8 mouse cellular contexts compared by ENCODE assay signal in the genomic region with DNA sequence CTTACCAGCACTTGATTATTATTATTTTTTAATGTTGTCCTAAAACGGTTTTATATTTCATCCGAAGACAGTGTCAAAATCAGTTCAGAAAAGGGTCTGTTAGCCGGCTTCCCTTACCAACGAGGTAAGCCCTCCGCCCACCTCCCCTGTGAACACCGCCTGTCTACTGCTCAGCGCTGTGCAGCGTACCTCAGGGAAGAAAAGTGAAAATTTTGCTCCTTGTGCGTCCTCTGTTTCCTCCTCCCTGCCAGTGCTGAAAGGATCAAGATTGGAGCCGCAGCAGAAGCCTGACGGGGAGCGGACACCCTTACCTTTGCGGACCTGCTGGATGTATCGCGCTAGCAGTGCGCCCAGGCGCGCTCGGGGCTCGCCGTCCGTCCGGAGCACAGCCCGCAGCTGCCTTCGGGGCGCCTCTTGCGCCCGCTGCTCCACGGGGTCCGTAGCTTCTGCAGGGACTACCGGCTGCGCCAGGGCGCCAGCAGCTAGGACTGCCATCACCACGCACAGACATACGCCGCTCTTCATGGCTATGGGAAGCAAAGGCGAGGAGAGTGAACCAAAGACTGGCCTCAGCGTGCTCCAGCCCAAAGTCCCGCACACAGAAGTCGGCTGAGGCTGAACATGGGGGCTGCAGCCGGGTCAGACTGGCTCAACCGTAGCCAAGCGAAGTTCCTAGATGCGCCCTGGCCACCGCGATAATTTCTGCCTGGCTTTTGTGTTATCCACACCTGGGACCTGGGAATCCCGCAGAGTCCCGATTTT. TPM values are rescaled to one million over a fixed set of nuclear protein-coding genes. Genes with fewer than 3 reads are reported as not detected.
DNase-seq lines count a peak whose midpoint lies in the region; ATAC-seq and TF ChIP-seq lines count a peak whose summit lies in the region.

No protein-coding gene starts in this region.

- peak overlapping the region; percentile 51 for H3K4me2 ChIP-seq in kidney, embryonic 16.5 days (replicated peaks; ENCODE audit: low read depth, low read length)
- H3K4me2 ChIP-seq in hindbrain, embryonic 13.5 days: peak overlapping the region; percentile 64

- ATAC-seq in kidney, embryonic 16.5 days (ENCODE audit: low FRiP score, low TSS enrichment): peak; percentile 53; the same call in 1 of the 2 replicates
- no peak for ATAC-seq in hindbrain, embryonic 13.5 days (ENCODE audit: low FRiP score)
- ATAC-seq in monocyte, adult 5-6 weeks (replicated peaks; ENCODE audit: insufficient number of reproducible peaks, low FRiP score, low TSS enrichment, poor library complexity, severe bottlenecking): no peak

- H3K9me3 ChIP-seq in kidney, embryonic 16.5 days (ENCODE audit: low read length): no peaks in the 10 kb centered on the region
- H3K9me3 ChIP-seq in hindbrain, embryonic 13.5 days: no peaks in the 10 kb centered on the region

- no peak overlapping the region for H3K27ac ChIP-seq in kidney, embryonic 16.5 days (ENCODE audit: low read length)
- peak overlapping the region; percentile 69; the same call in 1 of the 2 replicates for H3K27ac ChIP-seq in cortical plate, adult 2 months (ENCODE audit: insufficient read depth, low read length)
- H3K27ac ChIP-seq in hindbrain, embryonic 13.5 days: no peak overlapping the region

- 2% methylated on average over 48 of the region's 48 CpGs for WGBS in kidney, embryonic 16.5 days
- WGBS in hindbrain, embryonic 13.5 days: 2% methylated on average over 48 of the region's 48 CpGs

- H3K36me3 ChIP-seq in kidney, embryonic 16.5 days (ENCODE audit: insufficient read depth, low read length): no peaks in the 10 kb centered on the region
- no peaks in the 10 kb centered on the region for H3K36me3 ChIP-seq in hindbrain, embryonic 13.5 days

- no peak for TF ChIP-seq CTCF in cortical plate, adult 2 months (IDR thresholded peaks at IDR 0.05; ENCODE audit: extremely low read depth, insufficient read depth, low read length)

- TF ChIP-seq POLR2A in cortical plate, adult 2 months (IDR thresholded peaks at IDR 0.05; ENCODE audit: extremely low read depth, insufficient read depth, low read length): no peak

- peaks cover 54% of the 10 kb centered on the region for H3K27me3 ChIP-seq in kidney, embryonic 16.5 days (ENCODE audit: insufficient read depth, low read length)
- peaks cover 63% of the 10 kb centered on the region for H3K27me3 ChIP-seq in hindbrain, embryonic 13.5 days

- 0 out of 2 replicates have a peak overlapping the region, but pooled peaks have one; percentile 25 for H3K9ac ChIP-seq in kidney, embryonic 16.5 days (replicated peaks; ENCODE audit: low read length)
- peak overlapping the region; percentile 72 for H3K9ac ChIP-seq in hindbrain, embryonic 13.5 days

- peaks cover 9% of the 10 kb centered on the region for H3K4me1 ChIP-seq in kidney, embryonic 16.5 days (ENCODE audit: insufficient read depth, low read length)
- no peaks in the 10 kb centered on the region for H3K4me1 ChIP-seq in cortical plate, adult 2 months (ENCODE audit: control insufficient read depth, insufficient read depth, low read length)
- peaks cover 26% of the 10 kb centered on the region for H3K4me1 ChIP-seq in hindbrain, embryonic 13.5 days (replicated peaks)

- DNase-seq in kidney, postnatal 14 days: no peak
- DNase-seq in neural tube, embryonic 10.5 days (ENCODE audit: extremely low spot score, low spot score): peak; percentile 49
- no peak for DNase-seq in adrenal gland, postnatal 25 days
- DNase-seq in adrenal gland, postnatal 10 days: no peak

- H3K4me3 ChIP-seq in kidney, embryonic 16.5 days (ENCODE audit: low read length): peak overlapping the region; percentile 36
- H3K4me3 ChIP-seq in cortical plate, adult 2 months (ENCODE audit: insufficient read depth, low read length): peak overlapping the region; percentile 73
- H3K4me3 ChIP-seq in hindbrain, embryonic 13.5 days: peak overlapping the region; percentile 40

RNA-seq across cellular contexts. Expression of gene Cck, which starts 1.3 kb away (rescaled TPM):
- 2.8 and 3.6 TPM in 2 replicates for polyA plus RNA-seq in kidney, embryonic 16.5 days (2015; fragmentation: Nextera tagmentation; extraction: Ambion mirVana)
- polyA plus RNA-seq in cortical plate, adult 2 months (2012; rRNA removed): 1,499 and 1,678 TPM in 2 replicates
- polyA plus RNA-seq in hindbrain, embryonic 13.5 days (2015; fragmentation: Nextera tagmentation; extraction: Ambion mirVana): 7.7 and 15.1 TPM in 2 replicates
- total RNA-seq in adrenal gland, postnatal 25 days (2021): not detected in 2 replicates
- under 1 TPM; 0.78 to 0.97 TPM for total RNA-seq in adrenal gland, postnatal 10 days (2021)
- total RNA-seq in monocyte, adult 5-6 weeks (2017): not detected in 3 replicates
